Mouse (Mus musculus) heart, postnatal 10 days (tissue): ENCODE results near the gene Zbtb24. TPM values are rescaled to one million over a fixed set of nuclear protein-coding genes. Genes with fewer than 3 reads are reported as not detected.
A peak's percentile ranks its signal among the peaks of the same experiment; 100 is the strongest.

Source experiments
- DNase-seq, 2 experiments: peaks; one replicate each; pipeline ENCODE4 v3.0.0; 2021
- intact Hi-C: fragments of 180-260 bp; cut with DNase I; formaldehyde crosslinking; loops from one replicate; pipeline ENCODE4 v1.15.1; 2025
- total RNA-seq, 2 experiments: library from RNA; stranded (reverse); gene quantifications; 2 replicates each; pipeline ENCODE4 v1.2.3; 2021

The Zbtb24 gene
- total RNA-seq, 2 experiments from 2014 or later = 9.7 to 12.3 TPM

- intact Hi-C loops = no loop called here
- DNase-seq = peak; percentile 97 to 98
Measured at GRCm38 (mm10) chr10:41489708-41490517, 39.7 kb downstream of the Zbtb24 start, which contains the start of the genes Smpd2 and Ppil6. TSS of gene Smpd2 (minus strand) at chr10:41490369. TSS of gene Ppil6 (plus strand) at chr10:41490439.

DNA sequence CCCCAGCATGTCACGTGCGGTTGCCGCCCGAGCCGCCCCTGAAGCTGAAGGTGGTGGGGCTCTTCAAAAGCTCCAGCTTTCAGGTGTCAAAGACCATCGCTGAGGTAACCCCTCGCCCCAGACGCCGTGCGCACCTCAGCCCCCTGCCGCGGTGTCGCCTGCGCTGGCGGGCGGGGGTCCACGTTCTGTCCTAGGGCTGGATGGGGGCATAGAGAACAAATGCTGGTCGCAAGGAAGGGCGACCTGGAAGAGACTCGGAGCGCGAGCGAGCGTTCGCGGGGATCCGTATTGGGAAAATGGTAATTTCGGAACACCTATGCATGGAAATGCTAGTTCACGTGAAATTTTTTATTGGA is 40.3 kb downstream of the Zbtb24 start:
- intact Hi-C loops = no loop called here

GRCm38 (mm10) chr10:41491111-41491510 is 40.9 kb downstream of the Zbtb24 start:
- intact Hi-C loops = no loop called here
- no peak for DNase-seq

More for the DNA sequence above, 40.3 kb downstream of the Zbtb24 start:
- DNase-seq = no peak

DNA sequence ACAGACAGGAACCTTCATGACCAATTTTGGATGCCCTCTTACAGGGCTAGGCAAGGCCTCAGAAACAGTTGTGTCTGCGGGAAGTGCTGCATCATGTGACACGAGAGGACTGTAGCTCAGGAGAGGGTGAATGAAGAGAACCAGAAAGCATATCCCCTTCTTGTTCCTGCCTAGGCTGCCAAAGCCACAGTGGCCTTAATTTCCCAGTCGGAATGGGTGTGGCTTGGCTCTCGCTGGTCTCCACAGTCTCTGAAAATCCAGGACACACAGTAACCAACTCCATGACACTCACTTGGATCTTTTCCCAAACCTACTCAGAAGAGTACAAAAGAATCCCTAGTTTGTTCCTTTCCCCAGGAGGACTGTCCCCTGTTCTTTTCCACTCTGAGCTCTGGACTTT is 50.8 kb downstream of the Zbtb24 start:
- intact Hi-C loops = loop anchor here (10.0 kb wide), 2 partner anchors 66 to 196 kb away; partner anchors contain the start of genes Ak9 and Fig4
- peak; percentile 69 to 72 for DNase-seq

- intact Hi-C loops = loop anchor here (1.0 to 10.0 kb wide), 3 partner anchors 70 to 501 kb away; partner anchors contain the start of genes Ak9 and Fig4
- DNase-seq = no peak
Measured at GRCm38 (mm10) chr10:41504996-41505395, 54.8 kb downstream of the Zbtb24 start.

DNA sequence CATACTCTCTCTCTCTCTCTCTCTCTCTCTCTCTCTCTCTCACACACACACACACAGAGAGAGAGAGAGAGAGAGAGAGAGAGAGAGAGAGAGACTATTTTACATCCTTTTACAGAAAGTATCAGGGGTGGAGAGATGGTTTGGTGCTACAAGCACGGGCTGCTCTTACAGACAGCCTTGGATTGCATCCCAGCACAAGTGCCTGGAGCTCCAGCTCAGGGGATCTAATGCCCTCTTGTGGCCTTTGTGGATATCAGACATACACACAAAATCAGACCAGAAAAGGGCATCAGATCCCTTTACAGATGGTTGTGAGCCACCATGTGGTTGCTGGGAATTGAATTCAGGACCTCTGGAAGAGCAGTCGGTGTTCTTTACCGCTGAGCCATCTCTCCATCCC is 55.3 kb downstream of the Zbtb24 start:
- peak; percentile 85 for DNase-seq
- intact Hi-C loops = loop anchor here (1.0 to 10.0 kb wide), 3 partner anchors 71 to 501 kb away; partner anchors contain the start of genes Ak9 and Fig4

DNA sequence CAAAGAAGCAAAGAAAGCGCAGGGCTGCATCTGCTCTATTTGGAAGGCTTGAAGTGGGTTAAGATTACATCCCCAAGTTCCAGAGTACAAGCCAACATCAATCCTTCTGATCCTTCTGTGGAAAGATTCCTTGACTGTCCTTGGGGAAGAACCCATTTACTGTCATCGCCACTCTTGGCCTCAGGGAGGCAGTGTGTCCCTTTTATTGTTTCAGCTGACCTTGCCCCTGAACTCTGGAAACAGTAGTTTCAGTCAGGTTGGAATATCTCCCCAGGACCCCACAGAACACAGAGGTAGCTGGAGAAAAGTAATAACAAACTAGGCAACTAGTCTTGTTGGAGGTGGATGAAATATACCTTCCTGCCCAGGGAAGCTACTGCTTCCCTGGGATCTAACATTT is 59.0 kb downstream of the Zbtb24 start:
- intact Hi-C loops = loop anchor here (10.0 kb wide), 2 partner anchors 74 to 204 kb away; partner anchors contain the start of genes Ak9 and Fig4
- DNase-seq = peak; percentile 41 to 52

DNA sequence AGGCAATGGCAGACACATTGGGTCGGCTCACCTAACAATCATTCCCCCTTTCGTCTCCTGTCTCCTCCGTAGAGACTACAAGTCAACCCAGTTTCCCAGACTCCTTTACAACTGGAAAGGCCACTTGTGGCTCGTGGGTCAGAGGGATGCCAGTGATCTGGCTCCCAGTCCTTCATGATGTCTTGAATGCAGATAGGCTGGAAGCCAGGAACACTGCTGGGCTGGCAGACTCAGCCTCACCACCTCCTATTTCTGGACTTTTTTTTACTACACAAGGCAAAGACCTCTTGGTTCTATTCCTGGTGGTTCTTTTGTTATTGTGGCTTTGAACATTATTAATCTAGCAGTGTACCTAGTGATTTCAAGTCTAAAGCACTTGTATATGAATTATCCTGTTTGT is 64.1 kb downstream of the Zbtb24 start:
- DNase-seq = peak; percentile 25 to 27
- intact Hi-C loops = loop anchor here (5.0 kb wide), 1 partner anchor 783 kb away; no protein-coding TSS in a partner anchor

DNA sequence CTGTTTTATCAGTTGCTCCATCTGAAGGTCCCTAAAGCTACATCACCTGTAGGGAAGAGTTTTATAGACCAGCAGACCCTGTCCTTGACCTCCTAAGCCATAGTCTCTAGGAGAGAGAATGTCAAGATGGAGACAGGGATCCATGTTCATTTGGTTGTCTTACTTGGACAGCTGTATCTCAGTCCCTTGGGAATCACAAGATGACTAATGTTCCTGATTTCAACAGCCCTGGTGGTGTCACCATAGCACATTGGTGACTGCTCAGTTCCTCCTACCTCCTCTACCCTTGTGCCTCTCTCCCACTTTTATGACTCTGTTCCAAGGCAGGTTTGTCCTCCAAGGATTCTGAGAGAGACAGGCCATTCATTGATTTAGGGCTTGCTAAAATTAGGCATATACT is 64.7 kb downstream of the Zbtb24 start:
- no peak for DNase-seq
- intact Hi-C loops = loop anchor here (5.0 kb wide), 2 partner anchors 292 to 782 kb away; partner anchors contain the start of genes Cep57l1 and Sesn1

Other genes starting within 250 kb of the Zbtb24 start
- gene Fig4, start 147.1 kb upstream of the Zbtb24 start, total RNA-seq = 10 to 100 TPM; 34.2 to 38.7 TPM
- not detected for gene Ak9, start 146.4 kb upstream of the Zbtb24 start, total RNA-seq
- 10 to 100 TPM; 34.3 to 39.2 TPM for gene Mical1, start 25.9 kb downstream of the Zbtb24 start, total RNA-seq
- 10 to 100 TPM; 48.2 to 57.7 TPM for gene Smpd2, start 40.0 kb downstream of the Zbtb24 start, total RNA-seq
- gene Ppil6, start 40.1 kb downstream of the Zbtb24 start, total RNA-seq = 1 to 10 TPM; 2.8 to 3.4 TPM
- gene Cd164, start 69.0 kb downstream of the Zbtb24 start, total RNA-seq = 100 to 1,000 TPM; 182 to 197 TPM